Mouse (Mus musculus) T-helper 1 cell (primary cell): ENCODE data around the gene Trim8.

Source experiments
- in situ Hi-C: fragments of 300-600 bp; cut with MboI, MseI; formaldehyde crosslinking; loops from one replicate; pipeline ENCODE4 v1.15.1; 2025; ENCODE audit warnings: high pct_unique_total_duplicates

Gene Trim8

DNA sequence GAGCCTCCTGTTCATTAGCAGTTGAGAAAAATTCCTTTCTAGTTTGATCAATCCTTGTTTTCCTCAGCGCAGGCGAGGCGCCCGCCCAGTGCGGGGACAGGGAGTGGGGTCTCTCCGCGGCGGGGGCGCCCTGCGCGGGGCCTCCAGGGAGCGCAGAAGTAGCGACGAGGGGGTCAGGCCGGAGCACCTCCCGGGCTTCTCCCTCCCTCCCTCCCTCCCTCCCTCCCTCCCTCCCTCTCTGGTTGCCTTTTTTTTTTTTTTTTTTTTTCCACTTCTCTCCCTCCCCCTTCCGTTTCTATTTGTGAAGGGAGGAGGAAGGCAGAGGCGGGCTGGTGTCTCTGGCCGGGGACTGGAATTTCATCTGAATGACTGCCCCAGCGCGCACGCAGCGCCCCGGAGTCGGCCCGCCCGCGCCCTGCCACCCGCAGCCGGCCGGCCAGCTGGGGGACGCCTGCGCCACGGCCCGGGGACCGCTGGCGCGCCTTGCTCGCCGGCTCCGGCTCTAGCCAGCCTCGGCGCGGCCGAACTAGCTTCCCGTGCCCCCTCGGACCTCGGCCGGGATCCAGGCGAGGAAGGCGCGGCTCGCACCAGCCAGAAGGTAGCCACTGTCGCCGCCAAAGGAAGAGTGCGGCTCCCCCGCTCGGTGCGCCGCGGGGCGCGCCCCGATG, at the start of gene Trim8:
Trim8 (plus strand) TSS at position 302 of the 668 bp plus-strand sequence.
- in situ Hi-C loops, result loop anchor here (5.0 kb wide), 1 partner anchor 34 kb away; no protein-coding TSS in a partner anchor

DNA sequence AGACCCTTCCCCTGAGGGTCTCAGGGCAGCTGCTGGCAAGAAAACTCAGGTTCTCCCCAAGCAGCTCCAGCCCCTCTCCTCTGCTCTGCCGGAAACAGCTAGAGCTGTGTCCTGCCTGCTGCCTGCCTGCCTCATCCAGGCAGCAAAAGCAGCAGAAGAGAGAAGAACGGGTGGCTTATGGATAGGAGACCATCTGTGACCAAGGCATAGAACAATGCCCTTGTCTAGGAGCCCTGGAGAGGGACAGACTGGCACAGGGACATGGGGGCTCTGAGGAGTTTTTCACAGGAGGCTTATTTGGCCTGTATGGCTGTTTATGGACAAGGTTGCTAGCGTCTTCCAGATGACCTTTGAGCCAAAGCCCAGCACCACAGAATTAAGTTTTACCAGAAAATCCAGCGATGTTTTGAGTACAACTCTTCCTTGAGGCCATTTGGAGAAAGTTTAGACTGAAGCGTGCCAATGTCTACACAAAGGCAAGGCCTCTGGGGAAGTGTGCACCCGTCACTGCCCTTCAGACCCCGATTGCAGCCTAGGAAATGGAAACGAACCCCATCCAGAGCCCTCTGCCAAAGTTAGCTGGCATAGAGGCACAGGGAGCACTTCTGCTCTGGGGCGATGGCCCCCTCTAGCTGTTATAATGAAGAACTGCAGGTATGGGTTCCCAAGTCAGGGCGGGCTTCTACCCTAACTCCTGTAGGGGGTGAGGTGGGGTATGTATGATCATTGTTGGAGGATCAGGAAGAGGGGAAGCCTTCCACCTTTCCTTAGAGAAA, 49.3 kb upstream of the Trim8 start:
- in situ Hi-C loops, result no loop called here

DNA sequence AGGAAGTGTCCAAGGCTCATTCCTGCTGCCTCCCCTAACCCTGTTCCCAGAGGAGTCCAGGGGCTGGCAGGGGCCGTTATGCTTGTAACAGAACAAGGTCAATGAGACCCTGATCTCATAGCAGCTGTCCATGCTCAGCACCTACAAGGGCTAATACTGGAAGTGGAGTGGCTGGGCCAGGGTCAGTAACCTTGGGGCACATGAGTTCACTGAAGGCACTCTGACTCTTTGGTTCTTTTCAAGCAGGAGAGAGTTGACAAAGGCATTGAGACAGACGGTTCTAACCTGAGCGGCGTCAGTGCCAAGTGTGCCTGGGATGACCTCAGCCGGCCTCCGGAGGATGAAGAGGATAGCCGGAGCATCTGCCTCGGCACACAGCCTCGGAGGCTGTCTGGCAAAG, 48.6 kb upstream of the Trim8 start:
- in situ Hi-C loops, result no loop called here

DNA sequence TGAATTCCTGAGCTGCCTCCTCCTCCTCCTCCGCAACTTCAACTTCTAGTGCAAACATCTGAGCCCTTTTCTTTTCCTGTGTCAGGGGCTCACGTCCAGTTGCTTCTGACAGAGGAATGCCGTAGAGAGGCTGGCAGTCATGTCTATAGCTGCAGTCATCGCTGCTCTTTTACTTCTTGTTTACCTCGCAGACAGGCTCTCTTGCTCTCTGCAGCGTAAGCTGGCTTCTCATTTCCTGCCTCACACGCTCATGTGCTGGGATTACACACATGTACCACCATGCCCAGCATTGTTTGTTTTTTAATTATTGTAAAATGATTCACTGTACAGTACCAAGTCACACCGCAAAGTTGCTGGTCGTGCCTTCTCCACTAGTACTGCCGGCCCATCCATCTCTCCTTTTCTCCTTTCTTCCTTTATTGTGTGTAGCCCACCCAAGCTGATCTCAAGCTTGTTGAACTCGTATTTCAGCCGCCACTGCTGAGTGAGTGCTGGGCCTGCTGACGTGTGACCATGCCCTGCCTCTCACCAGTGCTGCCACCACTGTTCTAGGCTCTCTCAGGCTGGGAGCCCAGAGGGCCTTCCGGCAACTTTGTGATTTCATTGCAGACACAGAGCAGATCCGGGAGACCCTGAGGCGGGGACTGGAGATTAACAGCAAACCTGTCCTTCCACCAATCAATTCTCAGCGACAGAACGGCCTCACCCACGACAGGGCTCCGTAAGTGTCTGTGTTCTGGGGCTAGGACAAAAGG, 47.2 kb upstream of the Trim8 start:
- in situ Hi-C loops, result no loop called here

DNA sequence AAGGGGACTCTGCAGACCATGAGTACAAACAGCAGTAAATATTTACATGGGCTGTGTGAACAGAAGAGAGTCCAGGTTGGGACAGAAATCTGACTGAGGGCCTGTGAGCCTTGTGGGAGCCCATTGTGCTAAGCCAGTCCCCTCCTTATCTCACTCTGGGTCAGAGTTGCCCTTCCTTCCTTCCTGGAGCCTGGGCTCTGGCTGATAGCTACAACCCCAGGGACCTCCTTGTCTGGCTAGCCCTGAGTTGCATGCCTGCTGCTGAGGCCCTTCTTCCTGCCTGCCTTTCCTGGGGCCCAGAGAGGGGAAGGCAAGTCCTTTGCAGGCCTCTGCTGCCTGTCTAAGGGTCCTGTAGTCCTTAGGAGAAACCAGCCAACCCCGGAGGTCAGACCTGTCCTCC, 46.5 kb upstream of the Trim8 start:
- in situ Hi-C loops, result no loop called here

DNA sequence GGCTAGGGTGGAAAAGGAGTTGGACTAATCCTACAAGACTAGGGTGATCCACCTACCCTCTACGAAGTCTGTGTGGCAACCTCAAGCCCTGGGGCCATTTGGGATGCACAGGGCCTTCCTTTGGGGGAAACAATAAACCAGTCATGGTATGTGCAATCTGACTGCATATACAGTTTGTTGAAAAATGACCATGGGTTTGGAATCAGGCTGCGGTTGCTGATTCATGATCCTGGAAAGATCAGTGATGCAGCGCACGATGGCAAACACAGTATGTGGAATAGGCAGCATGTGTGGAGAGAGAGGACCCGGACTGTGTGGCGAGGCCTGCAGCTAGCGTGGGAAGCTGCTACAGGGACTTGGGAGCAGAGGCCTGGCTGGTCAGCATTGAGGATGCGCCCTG, 45.9 kb upstream of the Trim8 start:
- in situ Hi-C loops, result no loop called here

DNA sequence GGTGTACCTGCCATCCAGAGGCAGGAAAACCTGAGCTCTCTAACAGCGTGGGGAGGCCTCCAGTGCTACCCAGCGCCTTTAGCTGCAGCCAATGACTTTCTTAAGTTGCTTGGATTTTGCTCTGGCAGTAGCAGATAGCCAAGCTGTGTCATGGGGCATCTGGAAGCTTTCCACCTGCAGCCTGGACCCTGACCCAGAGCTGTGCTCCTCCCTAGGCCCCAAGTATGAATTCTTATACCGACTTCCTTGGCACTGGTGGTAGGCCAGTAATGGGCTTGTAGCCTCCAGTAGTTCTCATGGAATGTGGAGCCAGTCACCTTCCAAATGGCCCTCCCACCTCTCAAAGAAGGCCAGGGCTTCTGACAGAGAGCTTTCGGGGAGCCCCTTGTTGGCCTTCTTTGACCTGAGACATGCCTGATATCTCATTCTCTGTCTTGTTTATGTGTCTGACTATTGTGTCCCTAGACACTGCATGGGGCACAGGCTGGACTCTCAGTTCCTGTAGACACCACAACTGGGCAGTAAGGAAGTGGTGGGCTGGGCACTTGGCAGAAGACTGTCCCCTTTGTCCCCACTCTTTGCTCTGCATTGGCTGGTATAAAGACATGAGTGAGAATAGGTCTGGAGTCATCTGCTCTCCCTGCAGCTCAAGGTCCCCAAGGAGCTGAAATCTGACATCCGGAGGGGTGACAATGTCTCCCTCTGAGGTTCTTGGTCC, 45.3 kb upstream of the Trim8 start:
- in situ Hi-C loops, result no loop called here

DNA sequence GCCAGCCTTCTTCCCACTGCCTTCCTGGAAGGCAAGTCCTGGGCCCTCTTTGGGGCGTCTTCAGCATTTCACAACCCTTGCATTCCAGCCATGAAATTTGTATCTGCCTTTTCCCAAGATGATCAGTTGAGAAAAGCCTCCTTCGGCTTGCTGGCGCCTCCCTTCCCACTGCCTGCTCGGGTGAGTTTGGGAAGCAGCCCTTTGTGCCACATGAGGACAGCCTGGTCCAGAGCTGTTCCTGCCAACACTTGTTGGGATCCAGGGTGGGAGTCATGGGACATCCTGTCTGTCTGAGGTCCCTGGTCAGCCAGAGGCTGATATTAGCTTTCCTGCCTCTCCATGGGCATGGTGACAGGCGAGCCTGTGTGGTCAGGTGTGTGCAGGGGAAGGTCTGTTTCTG, 43.7 kb upstream of the Trim8 start:
- in situ Hi-C loops, result no loop called here

DNA sequence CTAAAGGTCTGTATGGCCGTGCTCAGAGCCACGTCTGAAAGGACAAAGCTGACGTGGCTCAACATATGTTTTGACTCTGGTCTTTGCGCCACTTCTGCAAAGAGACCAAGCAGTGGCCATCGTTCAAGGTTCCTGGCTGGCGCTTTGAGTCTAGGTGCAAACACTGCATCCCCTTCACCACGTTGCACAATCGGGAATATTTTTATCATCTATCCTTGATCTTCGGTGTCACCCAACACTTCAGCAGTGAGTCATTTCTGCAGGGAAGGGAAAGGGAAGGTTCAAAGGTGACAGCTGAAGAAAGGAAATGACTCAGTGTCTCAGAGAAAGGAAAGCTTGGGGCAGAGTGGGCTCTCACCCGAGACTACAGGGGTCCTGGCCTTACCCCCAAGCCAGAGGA, 42.2 kb upstream of the Trim8 start:
- in situ Hi-C loops, result no loop called here

DNA sequence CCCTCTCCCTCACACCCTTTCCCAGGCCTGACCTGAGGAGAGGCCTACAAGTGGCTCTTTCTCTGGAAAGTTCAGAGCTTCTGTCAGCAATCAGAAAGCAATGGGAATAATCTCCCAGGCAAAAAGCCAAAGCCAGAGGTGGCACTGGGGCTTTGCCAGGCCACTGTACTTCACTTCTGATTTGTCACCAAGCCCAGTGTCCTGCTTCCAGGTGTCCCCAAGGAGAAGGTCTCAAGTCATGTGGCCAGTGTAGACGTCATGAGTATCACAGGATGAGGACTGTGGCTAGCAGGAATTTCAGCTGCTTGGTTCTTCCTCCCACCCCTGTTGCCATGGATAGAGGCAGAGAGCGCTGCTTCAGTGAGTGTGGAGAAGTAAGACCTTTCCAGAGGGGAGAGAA, 41.6 kb upstream of the Trim8 start:
- in situ Hi-C loops, result no loop called here

DNA sequence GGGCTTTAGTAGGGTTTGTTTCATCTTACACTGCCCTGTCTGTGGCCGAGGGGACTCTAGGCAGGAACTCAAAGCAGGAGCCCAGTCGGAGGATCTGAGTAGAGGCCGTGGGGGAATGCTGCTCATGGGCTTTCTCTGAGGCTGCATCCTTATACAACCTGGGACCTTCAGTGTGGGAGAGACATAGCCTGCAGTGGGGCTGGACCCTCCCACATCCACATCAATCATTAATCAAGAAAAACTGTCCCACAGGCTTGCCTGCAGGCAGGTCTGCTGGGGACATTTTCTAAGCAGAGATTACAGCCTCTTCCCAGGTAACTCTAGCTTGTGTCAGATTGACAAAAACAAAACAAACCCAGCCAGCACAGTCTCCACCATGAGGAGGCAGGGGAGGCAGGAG, 38.9 kb upstream of the Trim8 start:
- in situ Hi-C loops, result no loop called here

DNA sequence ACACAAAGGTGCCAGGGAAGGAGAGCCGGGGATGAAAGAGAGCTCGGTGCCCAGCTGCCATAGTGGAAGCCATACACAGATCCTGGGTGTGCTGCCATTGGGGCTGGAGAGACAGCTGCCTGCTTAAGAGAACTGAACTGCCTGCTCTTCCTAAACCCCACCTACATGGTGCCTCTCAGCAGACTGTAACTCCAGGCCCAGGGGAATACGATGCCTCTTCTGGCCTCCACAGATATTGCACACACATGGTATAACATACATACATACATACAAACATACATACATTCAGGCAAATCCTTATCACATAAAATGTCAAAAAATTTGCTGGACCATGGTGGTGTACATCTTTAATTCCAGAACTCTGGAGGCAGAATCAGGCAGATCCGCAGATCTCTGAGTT, 38.1 kb upstream of the Trim8 start:
- in situ Hi-C loops, result no loop called here

DNA sequence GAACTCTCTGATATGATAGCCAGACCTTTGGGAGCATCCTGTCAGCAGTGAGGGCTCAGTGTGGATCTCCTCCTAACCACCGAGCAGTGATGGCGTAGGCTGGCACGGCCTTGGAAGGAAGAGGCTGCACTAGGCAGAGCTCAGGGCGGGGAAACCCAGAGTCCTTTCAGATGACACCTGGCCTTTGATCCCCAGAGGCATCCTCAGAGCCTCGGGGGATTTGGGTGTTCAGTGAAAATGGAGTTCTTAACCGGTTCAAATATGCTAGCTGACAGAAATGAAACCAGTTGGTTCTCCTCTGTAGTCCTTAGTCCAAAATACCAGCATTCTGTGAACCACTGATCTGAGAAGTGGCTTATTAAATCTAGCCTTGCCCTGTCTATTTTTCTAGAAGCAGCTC, 35.3 kb upstream of the Trim8 start:
- in situ Hi-C loops, result loop anchor here (5.0 kb wide), 1 partner anchor 36 kb away; the partner anchor contains the start of gene Trim8

DNA sequence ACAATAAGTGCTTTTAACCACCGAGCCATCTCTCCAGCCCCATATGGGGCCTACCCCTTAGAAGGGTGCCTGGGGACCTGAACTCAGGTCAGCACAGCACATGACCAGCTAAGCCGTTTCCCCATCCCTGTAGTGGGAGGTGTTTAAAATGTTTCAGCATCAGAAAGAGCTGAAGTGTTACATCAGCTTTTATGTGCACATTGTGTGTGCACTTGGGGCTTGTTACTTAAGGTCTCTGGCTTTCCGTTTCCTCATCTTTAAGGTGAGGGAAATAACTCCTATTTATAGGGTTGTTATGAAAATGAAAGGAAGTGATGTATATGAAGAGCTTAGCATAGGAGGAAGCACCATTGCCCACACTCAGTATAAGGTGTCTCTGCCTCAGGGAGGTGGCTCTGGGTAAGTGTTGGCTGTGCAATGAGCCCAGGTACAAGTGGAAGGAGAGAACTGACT, 34.4 kb upstream of the Trim8 start:
- in situ Hi-C loops, result loop anchor here (5.0 kb wide), 1 partner anchor 35 kb away; the partner anchor contains the start of gene Trim8

DNA sequence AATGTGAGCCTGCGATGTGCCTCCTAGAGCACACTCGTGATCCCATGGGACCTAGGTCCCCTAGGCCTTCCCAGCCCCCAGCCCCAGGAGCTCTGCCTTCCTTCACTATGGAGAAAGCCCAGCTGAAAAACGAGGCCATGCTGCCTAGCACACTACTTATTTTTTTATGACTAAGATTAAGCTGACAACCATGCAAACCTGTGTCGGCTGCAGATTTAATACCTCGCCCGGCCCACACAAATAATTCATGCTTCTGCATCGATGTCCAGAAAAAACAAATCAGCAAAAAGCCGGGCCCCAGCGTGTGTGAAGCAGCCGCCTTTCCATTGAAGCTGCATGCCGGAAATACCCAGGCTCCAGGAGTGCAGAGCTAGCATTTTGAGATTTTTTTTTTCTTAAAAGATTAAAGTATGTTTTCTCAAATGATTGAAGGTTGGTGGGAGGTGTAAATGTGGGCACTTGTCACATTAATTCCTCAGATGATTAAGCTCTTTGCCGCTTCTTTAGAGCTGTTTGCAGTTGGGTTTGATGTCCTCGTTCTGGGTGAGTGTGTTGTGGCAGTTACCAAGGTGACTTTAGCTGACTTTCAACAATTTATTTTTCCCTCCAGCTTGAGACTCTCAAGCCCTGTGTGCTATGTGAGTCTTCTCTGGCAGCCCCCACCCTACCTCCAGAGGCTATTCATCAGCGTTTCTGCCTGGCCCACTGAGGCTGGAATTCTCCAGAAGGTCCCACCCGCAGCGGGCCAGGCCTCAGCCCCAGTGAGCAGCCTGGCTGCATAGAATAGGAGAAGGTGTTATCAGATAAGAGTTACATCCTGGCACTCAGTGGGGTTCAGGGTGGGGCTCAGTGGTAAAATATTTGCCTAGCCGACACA, 30.9 kb upstream of the Trim8 start:
- in situ Hi-C loops, result no loop called here

DNA sequence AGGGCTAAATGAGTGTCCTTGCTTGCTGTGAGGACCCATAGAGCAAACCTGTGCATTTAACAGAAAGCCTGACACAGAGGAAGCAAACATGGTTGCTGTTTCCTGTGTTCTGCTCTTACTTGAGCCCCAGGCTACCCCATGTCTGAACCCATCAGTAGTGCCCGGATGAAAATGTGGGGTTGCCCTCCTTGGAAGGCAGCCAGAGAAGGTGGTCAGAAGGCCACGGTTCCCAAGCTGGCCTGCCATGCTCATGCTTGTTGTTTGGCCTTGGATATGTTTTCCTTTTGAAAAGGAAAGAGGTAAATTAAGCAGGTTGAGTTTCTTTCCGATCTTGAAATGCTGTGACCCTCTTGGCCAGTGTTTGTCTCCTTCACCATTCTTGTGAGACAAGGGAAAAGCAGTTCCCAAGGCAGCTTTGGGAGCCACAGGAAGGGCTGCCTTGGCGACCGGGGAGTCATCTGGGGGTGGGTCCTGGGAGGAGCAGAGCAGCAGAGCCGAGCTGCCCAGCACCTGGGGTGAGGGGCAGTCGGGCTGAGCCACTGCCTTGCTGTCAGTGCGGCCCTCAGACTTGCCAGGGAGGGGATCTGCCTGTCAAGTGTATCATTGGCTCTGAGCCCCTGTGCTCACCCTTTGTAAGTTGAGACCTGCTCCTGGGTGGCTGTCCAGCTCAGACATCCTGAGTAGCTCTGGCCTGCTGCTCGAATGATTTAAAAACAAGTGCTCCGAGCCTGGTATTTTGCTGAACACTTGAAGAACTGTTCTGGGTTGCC, 30.0 kb upstream of the Trim8 start:
- in situ Hi-C loops, result no loop called here

DNA sequence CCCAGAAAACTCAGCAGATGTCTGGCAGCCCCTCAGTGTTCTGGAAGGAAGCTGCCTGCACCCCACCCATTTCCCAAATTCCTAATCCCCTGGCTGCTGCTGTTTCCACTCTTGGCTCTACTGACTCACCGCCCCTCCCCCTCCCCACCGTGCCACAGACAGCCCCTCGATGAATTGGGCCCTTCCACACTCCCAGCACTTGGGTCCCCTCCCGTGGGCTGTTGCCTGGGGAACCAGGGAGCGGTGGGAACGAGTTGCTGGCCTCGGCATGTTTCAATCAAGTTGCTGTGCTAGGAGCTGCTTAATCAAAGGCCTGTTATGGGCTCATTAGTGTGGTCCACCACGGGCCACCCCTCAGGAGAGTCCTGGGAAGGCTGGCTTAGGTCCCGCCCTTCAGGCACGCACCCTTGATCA, 24.1 kb upstream of the Trim8 start:
- in situ Hi-C loops, result no loop called here

DNA sequence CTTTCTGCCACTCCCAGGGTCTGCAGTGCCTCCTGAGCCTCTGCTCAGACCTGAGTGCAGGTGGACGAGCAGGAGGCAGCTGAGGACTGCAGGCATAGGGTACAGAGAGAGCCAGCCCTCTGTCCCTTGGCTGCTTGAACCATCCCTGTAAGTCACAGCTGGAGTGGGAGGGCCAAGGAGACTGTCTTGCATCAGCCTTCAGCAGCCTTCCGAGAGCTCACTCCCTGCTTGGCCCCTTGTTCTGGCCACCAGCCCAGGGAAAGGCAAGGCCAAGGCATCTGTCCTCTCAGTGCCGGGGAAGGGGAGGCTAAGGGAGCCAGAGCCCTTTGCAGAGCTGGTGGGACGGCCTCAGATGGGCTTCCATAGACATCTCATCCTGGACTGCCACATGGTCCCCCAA, 23.3 kb upstream of the Trim8 start:
- in situ Hi-C loops, result no loop called here

DNA sequence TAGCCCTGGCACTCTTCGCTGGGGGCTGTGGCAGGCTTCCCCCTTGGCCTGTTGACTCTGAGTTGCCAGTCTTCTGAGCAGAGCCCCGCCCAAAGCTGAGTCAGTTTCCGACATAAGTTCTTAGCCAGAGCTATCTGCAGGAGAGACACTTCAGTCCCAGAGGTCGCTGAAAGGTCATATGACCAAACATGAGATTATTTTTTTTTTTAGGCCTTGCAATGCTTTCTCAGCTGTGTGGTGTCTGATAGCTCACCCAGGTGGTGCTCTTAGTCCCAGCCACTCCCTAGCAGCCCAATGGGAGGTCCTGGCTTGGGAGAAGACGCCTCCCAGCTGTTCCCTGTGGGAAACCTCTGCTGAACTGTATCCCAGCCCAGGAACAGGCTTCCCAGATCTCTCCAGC, 22.7 kb upstream of the Trim8 start:
- in situ Hi-C loops, result no loop called here
